Mouse (Mus musculus): Measurements from ENCODE around the gene Lrrc36. TPM values are rescaled to one million over a fixed set of nuclear protein-coding genes. Genes with fewer than 3 reads are reported as not detected.

The Lrrc36 gene
- total RNA-seq (2022): under 1 TPM in 2 of 4 experiments, not detected in 2; 0.70 TPM

GRCm38 (mm10) chr8:105413391-105413790 is at the start of gene Lrrc36, which contains the start of gene Kctd19:
Gene Lrrc36 (plus strand): TSS chr8:105413571.
Gene Kctd19 (minus strand): TSS chr8:105413502.
- peak; percentile 33 to 54 for DNase-seq (ENCODE audit: low spot score in 2 of 2)

DNA sequence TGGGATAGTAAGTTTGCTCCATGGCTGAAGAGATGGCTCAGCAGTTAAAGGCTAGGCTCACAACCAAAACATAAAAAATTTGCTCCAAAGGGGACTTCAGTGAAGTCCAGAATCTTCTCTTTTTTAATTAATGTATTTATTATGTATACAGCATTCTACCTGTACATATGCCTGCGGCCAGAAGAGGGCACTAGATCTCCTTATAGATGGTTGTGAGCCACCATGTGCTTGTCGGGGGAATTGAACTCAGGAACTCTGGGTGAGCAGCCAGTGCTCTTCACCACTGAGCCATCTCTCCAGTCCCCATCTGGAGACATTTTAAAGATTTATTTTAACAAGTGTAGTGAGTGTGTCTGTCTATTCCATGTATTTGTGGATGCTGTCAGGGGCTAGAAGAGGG is 46.3 kb upstream of the Lrrc36 start:
- no peak for DNase-seq (ENCODE audit: low spot score in 2 of 2)

GRCm38 (mm10) chr8:105372473-105372872 is 40.9 kb upstream of the Lrrc36 start:
- DNase-seq (ENCODE audit: low spot score in 2 of 2): no peak

- no peak for DNase-seq (ENCODE audit: low spot score in 2 of 2)
These were observed 40.3 kb upstream of the Lrrc36 start, which contains the start of gene Plekhg4 for GRCm38 (mm10) chr8:105373032-105373431. Gene Plekhg4 (plus strand): TSS chr8:105373274.

DNA sequence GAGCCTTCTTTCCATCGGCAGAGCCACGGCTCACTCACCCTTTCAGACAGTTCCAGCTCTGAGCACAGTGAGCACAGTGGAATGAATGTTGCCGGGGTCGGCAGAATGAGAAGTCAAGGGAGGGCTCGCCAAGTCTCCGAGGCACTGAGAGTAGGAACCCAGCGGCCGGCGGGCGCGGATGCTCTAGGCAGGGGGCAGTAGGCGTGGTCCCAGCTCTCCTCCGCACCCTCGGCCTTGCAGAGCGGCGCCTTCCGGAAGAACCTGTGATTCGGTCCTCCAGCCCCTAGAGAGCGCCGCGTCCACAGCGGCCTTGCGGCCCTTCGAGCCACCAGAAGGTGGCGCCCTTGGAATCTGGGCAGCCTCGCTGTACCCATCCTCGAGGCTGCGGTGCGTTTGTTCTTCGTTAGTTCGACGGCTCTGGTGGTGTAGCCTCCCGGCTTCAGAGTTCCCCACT is 38.8 kb upstream of the Lrrc36 start:
- no peak for DNase-seq (ENCODE audit: low spot score in 2 of 2)

DNA sequence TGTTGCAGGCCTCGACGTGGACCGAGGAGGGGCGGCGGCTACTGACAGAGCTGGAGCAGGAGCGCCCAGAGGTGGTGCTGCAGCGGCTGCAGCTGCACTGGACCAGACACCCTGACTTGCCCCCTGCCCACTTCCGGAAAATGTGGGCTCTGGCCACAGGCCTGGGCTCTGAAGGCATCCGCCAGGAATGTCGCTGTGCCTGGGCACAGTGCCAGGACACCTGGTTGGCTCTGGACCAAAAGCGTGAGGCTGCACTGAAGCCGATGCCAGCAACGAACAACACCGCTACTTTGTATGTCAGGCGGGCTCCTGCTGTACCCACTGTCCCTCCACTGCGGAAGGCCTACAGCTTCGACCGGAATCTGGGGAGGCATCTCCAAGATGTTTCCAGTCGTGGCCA is 34.7 kb upstream of the Lrrc36 start:
- DNase-seq (ENCODE audit: low spot score in 2 of 2): no peak

DNA sequence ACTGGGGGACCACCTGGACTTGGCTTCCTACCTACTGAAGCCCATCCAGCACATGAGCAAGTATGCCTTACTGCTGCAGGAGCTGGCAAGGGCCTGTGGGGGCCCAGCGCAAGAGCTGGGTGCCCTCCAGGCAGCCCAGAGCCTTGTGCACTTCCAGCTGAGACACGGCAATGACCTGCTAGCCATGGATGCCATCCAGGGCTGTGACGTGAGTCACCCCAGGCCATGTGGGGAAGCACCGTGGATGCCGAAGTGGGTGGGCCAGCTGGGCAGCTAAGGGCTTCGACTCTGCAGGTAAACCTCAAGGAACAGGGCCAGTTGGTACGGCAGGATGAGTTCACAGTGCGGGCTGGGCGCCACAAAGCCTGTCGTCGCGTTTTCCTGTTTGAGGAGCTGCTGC is 33.1 kb upstream of the Lrrc36 start:
- DNase-seq (ENCODE audit: low spot score in 2 of 2): no peak

GRCm38 (mm10) chr8:105384070-105384469 is 29.3 kb upstream of the Lrrc36 start:
- no peak for DNase-seq (ENCODE audit: low spot score in 2 of 2)

DNA sequence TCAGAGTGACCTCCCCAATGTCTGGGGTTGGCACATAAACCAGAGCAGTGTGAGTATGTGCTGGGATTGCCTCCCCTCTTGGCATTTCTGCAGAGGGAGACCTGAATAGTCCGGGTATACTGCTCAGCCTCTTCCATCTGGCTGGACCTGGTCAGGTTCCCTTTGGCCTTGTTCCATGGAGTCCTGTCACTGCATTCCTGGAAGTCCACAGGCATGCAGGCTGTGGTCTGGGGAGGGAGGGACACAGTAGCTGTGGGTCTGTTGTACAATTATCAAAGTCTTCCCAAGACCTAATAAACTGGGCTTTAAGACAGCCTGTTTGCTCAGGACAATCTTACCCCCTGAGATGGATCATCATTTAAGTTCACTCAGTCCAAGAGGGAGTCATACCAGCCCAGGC is 26.2 kb upstream of the Lrrc36 start:
- no peak for DNase-seq (ENCODE audit: low spot score in 2 of 2)

DNA sequence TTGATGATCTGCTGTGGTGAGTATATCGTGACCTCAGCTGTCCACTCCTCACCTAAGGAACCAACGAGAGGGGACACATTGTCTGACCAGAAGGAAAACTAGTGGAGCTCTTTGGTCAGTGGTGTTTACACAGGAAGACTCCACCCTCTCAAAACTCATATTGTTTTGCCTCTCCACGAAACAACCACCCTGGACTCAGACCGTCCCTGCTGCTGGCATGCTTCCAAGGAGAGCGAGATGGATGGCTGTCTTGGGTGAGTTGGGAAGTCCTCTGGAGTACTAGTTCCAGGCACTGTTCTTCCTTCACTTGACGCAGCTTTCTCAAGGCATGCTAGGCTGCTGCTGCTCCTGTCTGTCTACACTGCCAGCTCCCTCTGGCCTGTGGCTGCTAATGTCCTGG is 24.3 kb upstream of the Lrrc36 start:
- no peak for DNase-seq (ENCODE audit: low spot score in 2 of 2)

GRCm38 (mm10) chr8:105393089-105393787 is 20.1 kb upstream of the Lrrc36 start:
- no peak for DNase-seq (ENCODE audit: low spot score in 2 of 2)

DNA sequence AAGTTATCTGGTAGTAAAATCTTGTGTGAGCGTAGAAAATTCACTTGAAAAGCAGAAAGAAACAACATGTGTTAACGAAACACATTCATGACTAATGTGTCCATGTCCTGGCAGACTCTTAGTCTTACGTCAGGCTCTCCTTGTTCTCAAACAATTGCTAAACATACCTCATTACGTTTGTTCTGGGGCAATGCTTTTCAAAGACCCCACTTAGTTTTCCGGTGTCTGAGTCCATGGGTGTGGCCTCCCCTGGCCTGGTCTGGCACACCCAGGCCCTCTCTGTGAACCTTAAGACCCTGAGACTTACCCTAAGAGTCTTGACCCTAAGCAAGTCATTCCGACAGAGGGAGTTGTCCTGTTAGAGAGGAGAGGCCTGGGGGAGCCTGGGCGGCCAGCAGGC is 19.5 kb upstream of the Lrrc36 start:
- DNase-seq (ENCODE audit: low spot score in 2 of 2): no peak

DNA sequence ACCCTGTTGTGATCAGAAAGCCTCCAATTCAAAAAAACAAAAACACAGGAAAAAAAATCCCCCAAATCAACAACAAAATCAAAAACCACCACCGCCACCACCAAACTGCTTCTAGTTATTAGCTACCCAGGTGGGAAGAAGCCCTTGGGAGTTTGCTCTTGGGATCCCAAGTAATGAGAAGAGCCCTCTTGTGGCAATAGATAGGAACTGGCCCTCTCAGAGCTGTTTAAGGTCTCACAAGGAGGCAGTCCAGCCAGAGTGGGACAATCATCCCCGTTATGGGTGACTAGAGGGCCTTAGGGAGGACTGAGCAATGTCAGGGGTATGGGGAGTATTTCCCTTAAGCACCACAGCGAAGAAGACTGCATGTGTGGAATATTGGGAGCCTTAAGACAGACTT is 15.6 kb upstream of the Lrrc36 start:
- DNase-seq (ENCODE audit: low spot score in 2 of 2): no peak

- DNase-seq (ENCODE audit: low spot score in 2 of 2): no peak
These were observed 13.4 kb upstream of the Lrrc36 start for GRCm38 (mm10) chr8:105400016-105400415.

GRCm38 (mm10) chr8:105403467-105403866 is 9.9 kb upstream of the Lrrc36 start:
- DNase-seq (ENCODE audit: low spot score in 2 of 2): no peak

DNA sequence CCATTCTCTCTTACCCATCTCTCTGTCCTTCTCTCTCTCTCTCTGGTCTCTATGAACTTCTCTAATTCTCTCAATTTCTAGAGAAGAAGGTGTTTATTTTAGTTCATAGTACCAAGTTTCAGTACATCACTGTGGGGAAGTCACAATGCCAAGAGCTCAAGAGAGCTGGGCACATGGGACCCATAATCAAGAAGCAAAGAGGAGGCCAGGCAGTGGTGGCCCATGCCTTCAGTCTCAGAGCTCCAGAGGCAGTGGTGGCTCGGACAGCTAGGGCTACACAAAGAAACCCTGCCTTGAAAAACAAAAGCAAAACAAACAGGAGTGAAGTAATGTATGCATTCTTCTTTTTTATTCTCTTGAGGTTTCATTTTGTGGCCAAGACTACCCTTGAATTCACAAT is 8.9 kb upstream of the Lrrc36 start:
- DNase-seq (ENCODE audit: low spot score in 2 of 2): no peak

DNA sequence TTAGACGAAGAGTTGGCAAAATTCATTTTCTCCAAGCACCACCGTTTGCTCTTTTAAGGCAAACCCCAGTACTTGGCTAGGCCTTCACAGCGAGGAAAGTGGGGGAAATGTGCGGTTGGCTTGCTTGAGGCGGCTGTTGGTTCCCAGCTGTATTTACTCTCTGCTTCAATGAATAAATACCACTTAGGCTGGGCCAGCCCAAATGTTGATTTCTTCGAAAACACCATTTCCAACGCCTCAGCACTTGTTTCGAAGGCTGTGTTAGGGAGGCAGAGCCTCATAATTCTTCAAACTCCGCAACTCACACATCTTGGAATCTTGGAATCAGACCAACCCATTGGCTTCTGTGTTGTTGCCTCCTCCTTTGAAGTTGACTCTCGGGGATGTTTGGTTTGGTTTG is 7.0 kb upstream of the Lrrc36 start:
- DNase-seq (ENCODE audit: low spot score in 2 of 2): no peak

GRCm38 (mm10) chr8:105408331-105408730 is 5.0 kb upstream of the Lrrc36 start:
- DNase-seq (ENCODE audit: low spot score in 2 of 2): no peak

DNA sequence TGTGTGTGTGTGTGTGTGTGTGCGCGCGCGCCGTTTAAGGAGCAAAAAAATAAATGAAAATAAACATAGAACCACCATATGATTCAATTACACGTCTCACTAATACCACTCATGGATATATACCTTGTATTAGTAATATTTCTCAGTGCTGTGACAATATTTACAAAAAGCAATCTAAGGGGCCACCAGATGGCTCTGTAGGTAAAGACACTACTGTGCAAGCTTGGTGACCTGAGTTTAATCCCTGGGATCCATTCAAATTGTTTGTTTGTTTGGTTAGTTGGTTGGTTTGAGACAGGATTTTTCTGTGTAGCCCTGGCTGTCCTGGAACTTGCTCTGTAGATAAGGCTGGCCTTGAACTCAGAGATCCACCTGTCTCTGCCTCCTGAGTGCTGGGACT is 3.4 kb upstream of the Lrrc36 start:
- DNase-seq (ENCODE audit: low spot score in 2 of 2): no peak

DNA sequence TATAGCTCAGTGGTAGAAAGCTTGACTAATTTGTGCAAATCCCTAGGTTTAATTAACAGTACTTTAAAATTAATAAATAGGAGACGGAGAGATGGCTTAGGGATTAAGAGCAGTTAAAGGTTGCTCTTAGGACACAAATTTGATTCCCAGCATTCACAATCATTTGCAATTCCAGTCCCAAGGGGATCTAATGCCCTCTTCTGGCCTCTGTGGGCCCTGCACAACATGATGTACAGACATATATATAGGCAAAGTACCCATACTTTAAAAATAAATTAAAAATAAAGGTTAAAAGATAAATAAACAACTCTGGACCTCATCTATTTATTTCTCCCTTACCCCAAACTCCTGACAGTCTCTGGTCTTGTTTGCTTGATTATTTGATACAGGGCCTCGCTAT is 5.6 kb downstream of the Lrrc36 start:
- no peak for DNase-seq (ENCODE audit: low spot score in 2 of 2)

GRCm38 (mm10) chr8:105419800-105420199 is 6.4 kb downstream of the Lrrc36 start:
- no peak for DNase-seq (ENCODE audit: low spot score in 2 of 2)

- DNase-seq (ENCODE audit: low spot score in 2 of 2): no peak
These were observed 8.6 kb downstream of the Lrrc36 start for GRCm38 (mm10) chr8:105422006-105422405.

- no peak for DNase-seq (ENCODE audit: low spot score in 2 of 2)
These were observed 13.5 kb downstream of the Lrrc36 start for GRCm38 (mm10) chr8:105426878-105427277.

Measured in gastrocnemius, adult 8-10 months (tissue).